Mouse (Mus musculus): ENCODE data around the gene Frmpd2.

DNA sequence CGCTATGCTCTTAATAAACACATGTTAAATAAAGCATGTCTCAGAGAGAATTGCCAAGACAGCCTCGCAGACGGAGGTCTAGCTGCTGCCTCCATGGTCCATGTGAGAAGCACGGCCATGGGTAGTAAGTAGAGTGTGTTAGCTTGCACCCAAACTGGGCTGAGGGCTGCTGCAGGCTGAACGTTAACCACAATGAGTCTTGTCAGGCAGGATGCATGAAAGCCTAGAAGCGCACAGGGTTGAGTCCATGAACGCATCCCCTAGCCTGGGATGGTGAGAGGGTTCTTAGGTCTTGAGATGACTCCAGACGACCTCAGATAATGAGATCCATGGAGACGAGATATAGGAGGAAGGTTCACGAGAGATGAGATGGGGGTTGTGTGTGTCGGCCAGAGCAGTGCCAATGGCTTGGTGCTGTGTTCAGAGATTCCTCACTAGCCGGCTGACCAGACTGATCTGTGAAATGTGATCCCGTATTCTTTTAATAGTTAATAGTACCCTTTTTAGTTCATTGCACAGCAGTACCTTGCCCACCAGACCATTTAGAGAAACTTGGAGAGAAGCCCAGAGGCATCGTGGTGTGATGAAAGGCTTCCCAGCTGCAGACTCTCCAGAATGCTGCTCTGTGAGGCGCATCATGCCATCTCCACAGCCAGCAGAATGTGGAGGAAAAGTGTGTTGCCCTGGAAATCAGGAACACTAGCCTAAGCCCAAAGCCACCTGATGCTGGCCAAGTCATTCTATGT lies 16.5 kb downstream of the Frmpd2 start:
- TF ChIP-seq CTCF (IDR thresholded peaks at IDR 0.05; ENCODE audit: extremely low read depth, insufficient read length, insufficient replicate concordance, low read depth, low read length) (no peak), POLR2A (IDR thresholded peaks at IDR 0.05; ENCODE audit: low read depth, low read length) (no peak)
